Mouse (Mus musculus) intestine, postnatal 0 days (tissue): ENCODE measurements around the gene Prdx1. TPM values are rescaled to one million over a fixed set of nuclear protein-coding genes. Genes with fewer than 3 reads are reported as not detected.

Experiments used
- ATAC-seq: fragments of 200-750 bp; cut with Nextera tagmentation; 2 replicates; pipeline ENCODE4 v1.8.0; 2017; ENCODE audit warnings: mild to moderate bottlenecking, moderate TSS enrichment, moderate library complexity
- H3K27ac ChIP-seq: fragments of 300-500 bp; sonication (generic); 2 replicates; pipeline ENCODE4 v1.5.1; 2014; ENCODE audit warnings: mild to moderate bottlenecking, low read depth, low read length, moderate library complexity
- H3K27me3 ChIP-seq: fragments of 300-500 bp; sonication (generic); replicated peaks from 2 replicates; pipeline ENCODE4 v1.6.1; 2014; ENCODE audit warnings: low read length, mixed read lengths; ENCODE audit not compliant: control insufficient read depth, insufficient read depth
- H3K36me3 ChIP-seq: fragments of 300-500 bp; sonication (generic); 2 replicates; pipeline ENCODE4 v1.6.1; 2014; ENCODE audit warnings: mild to moderate bottlenecking, moderate library complexity; ENCODE audit not compliant: control insufficient read depth, insufficient read depth
- H3K4me1 ChIP-seq: fragments of 300-500 bp; sonication (generic); replicated peaks from 2 replicates; pipeline ENCODE4 v1.6.1; 2014; ENCODE audit warnings: antibody characterized with exemption, low read length, mixed read lengths; ENCODE audit not compliant: control insufficient read depth, insufficient read depth
- H3K4me2 ChIP-seq: fragments of 300-500 bp; sonication (generic); replicated peaks from 2 replicates; pipeline ENCODE4 v1.6.1; 2014; ENCODE audit warnings: low read depth, mild to moderate bottlenecking, moderate library complexity
- H3K4me3 ChIP-seq: fragments of 300-500 bp; sonication (generic); 2 replicates; pipeline ENCODE4 v1.5.1; 2014; ENCODE audit warnings: low read depth, low read length
- H3K9ac ChIP-seq: fragments of 300-500 bp; sonication (generic); 2 replicates; pipeline ENCODE4 v1.6.1; 2014; ENCODE audit warnings: mild to moderate bottlenecking, low read depth, low read length
- H3K9me3 ChIP-seq: fragments of 300-500 bp; sonication (generic); 2 replicates; pipeline ENCODE4 v1.6.1; 2016; ENCODE audit warnings: mixed run types; ENCODE audit not compliant: control insufficient read depth
- CTCF ChIP-seq: sonication (generic); IDR thresholded peaks from 2 replicates; pipeline ENCODE4 v1.5.1; 2016; ENCODE audit warnings: low read depth, mild to moderate bottlenecking, control low read depth, antibody characterized with exemption, moderate library complexity
- WGBS: fragments of 180-500 bp; shearing (Covaris S2); extraction: QIAGEN DNeasy Blood & Tissue Kit; methylation state at CpG from one replicate; pipeline ENCODE4 v1.1.7; 2014; 5-methylcytosine and 5-hydroxymethylcytosine counted together
- polyA plus RNA-seq: library from polyadenylated mRNA; unstranded; fragments of >200 nt; fragmentation: Nextera tagmentation; extraction: Ambion mirVana; gene quantifications from 2 replicates; pipeline ENCODE4 v1.2.1, GENCODE M21; 2015

Prdx1 gene
- polyA plus RNA-seq: 1,180 and 1,265 TPM in 2 replicates

GRCm38 (mm10) chr4:116685402-116686061, at the start of gene Prdx1:
Gene Prdx1 (plus strand): TSS chr4:116685544.
- H3K4me3 ChIP-seq: peak within 1 kb of the TSS; percentile 77
- H3K9ac ChIP-seq: peak within 1 kb of the TSS; percentile 72
- peak within 1 kb of the TSS; percentile 68 for H3K4me2 ChIP-seq
- under 1% methylated on average over 56 of the region's 56 CpGs for WGBS
- peaks cover 3% of the 10 kb centered on the region; the same call in 1 of the 2 replicates for H3K4me1 ChIP-seq
- H3K27me3 ChIP-seq: no peaks in the 10 kb centered on the region
- TF ChIP-seq CTCF: peak; percentile 94
- no peaks in the 10 kb centered on the region for H3K9me3 ChIP-seq
- H3K27ac ChIP-seq: peak within 1 kb of the TSS; percentile 97
- peaks cover 9% of the 10 kb centered on the region; the same call in 1 of the 2 replicates for H3K36me3 ChIP-seq
- peak; percentile 92 for ATAC-seq

GRCm38 (mm10) chr4:116638821-116639220, 46.5 kb upstream of the Prdx1 start:
- no peaks in the 10 kb centered on the region for H3K9me3 ChIP-seq
- 97% methylated on average over 6 of the region's 6 CpGs for WGBS
- no peaks in the 10 kb centered on the region for H3K4me1 ChIP-seq
- H3K4me2 ChIP-seq: no peak overlapping the region
- no peak overlapping the region for H3K9ac ChIP-seq
- no peaks in the 10 kb centered on the region for H3K27me3 ChIP-seq
- TF ChIP-seq CTCF: no peak
- peaks cover 87% of the 10 kb centered on the region for H3K36me3 ChIP-seq
- H3K4me3 ChIP-seq: no peak overlapping the region
- peak; percentile 25; the same call in 1 of the 2 replicates for ATAC-seq
- H3K27ac ChIP-seq: no peak overlapping the region

DNA sequence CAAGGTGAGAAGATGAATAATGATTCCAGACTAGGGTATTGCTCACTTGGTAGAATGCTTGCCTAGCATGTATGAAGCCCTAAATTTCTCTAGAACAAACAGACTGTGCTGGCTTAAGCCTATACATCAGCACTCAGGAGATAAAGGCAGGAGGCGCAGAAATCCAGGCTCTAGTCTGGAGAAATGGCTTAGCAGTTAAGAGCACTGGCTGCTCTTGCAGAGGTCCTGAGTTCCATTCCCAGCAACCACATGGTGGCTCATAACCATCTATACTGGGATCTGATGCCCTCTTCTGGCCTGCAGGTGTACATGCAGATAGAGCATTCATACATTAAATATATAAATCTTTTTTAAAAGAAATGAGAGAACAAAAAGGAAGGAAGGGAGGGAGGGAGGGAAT, 43.3 kb upstream of the Prdx1 start:
- Histone ChIP-seq H3K36me3 (peaks cover 65% of the 10 kb centered on the region), H3K27me3 (no peaks in the 10 kb centered on the region), H3K4me1 (no peaks in the 10 kb centered on the region; the same call in 1 of the 2 replicates), H3K4me2 (no peak overlapping the region), H3K9me3 (no peaks in the 10 kb centered on the region), H3K9ac (no peak overlapping the region), H3K27ac (no peak overlapping the region), H3K4me3 (no peak overlapping the region)
- peak; percentile 54 for TF ChIP-seq CTCF
- 97% methylated on average over 1 of the region's 1 CpGs for WGBS
- no peak for ATAC-seq

- Histone ChIP-seq H3K4me2 (no peak overlapping the region), H3K9ac (no peak overlapping the region), H3K4me3 (no peak overlapping the region), H3K27ac (no peak overlapping the region), H3K9me3 (no peaks in the 10 kb centered on the region), H3K4me1 (no peaks in the 10 kb centered on the region; the same call in 1 of the 2 replicates), H3K27me3 (no peaks in the 10 kb centered on the region), H3K36me3 (peaks cover 49% of the 10 kb centered on the region)
- ATAC-seq: no peak; the same call in 1 of the 2 replicates
- WGBS: 35% methylated on average over 6 of the region's 6 CpGs
- peak; percentile 74 for TF ChIP-seq CTCF
These were observed 41.0 kb upstream of the Prdx1 start for GRCm38 (mm10) chr4:116644326-116644725.

DNA sequence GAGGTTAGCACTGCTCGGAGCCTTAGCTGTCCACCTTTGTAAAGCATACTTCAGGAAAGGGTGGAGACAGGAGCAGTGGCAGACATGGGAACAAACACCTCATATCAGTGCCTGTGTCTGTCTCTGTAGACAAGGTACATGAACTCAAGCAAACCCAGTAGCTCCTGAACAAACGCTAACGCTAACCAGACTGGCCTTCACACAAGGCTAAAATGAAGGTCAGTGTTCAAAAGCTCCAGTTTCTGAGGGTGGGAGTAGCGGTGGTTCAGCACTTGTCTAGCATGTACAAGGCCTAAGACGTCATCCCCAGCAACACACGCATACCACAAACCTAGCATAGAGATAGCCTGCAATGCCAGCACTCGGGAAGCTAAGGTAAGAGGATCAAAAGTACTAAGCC, 39.7 kb upstream of the Prdx1 start:
- Histone ChIP-seq H3K4me1 (peaks cover 6% of the 10 kb centered on the region), H3K4me2 (no peak overlapping the region), H3K27ac (no peak overlapping the region), H3K4me3 (no peak overlapping the region), H3K9ac (no peak overlapping the region), H3K27me3 (no peaks in the 10 kb centered on the region), H3K36me3 (peaks cover 39% of the 10 kb centered on the region), H3K9me3 (no peaks in the 10 kb centered on the region)
- ATAC-seq: no peak
- no peak for TF ChIP-seq CTCF
- 68% methylated on average over 7 of the region's 7 CpGs for WGBS

DNA sequence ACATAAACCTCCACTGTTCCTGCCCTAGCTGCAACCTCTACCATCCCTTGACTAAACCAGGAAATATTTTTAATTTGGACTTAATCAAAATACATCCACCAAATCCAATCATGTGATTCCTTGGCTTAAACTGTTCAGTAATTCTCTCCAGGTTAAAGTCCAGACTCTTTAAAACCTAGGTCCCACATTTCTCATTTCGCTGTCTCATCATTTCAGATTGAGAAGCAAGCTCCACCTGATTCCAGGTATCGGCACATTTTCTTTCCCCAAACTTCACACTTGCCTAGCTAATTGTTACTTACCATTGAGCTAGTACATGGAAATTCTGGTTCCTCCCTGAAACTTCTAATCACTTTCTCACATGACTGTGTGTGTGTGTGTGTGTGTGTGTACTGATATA, 35.9 kb upstream of the Prdx1 start:
- no peak for TF ChIP-seq CTCF
- WGBS: 59% methylated on average over 2 of the region's 2 CpGs
- Histone ChIP-seq H3K27me3 (no peaks in the 10 kb centered on the region), H3K9me3 (no peaks in the 10 kb centered on the region), H3K4me3 (peak overlapping the region; percentile 85; the same call in 1 of the 2 replicates), H3K4me2 (peak overlapping the region; percentile 74), H3K4me1 (peaks cover 6% of the 10 kb centered on the region), H3K27ac (no peak overlapping the region), H3K36me3 (peaks cover 12% of the 10 kb centered on the region), H3K9ac (no peak overlapping the region)
- ATAC-seq: no peak
